Mouse (Mus musculus) small intestine, adult 2 months (tissue): ENCODE measurements around the gene Hoxd10. TPM values are rescaled to one million over a fixed set of nuclear protein-coding genes. Genes with fewer than 3 reads are reported as not detected.
A peak's percentile ranks its signal among the peaks of the same experiment; 100 is the strongest.

Experiments
- H3K27ac ChIP-seq: fragments of 200-500 bp; 2 replicates; pipeline ENCODE4 v1.5.1; 2012; ENCODE audit warnings: low read depth, low read length, control low read depth, inconsistent platforms; ENCODE audit not compliant: insufficient read depth
- H3K27me3 ChIP-seq: fragments of 200-500 bp; 2 replicates; pipeline ENCODE4 v1.6.1; 2012; ENCODE audit warnings: mild to moderate bottlenecking, moderate library complexity, low read length, inconsistent platforms; ENCODE audit not compliant: control insufficient read depth, insufficient read depth
- H3K36me3 ChIP-seq: fragments of 200-500 bp; 2 replicates; pipeline ENCODE4 v1.6.1; 2012; ENCODE audit warnings: mild to moderate bottlenecking, low read length, control low read depth, inconsistent platforms; ENCODE audit not compliant: control insufficient read depth, insufficient read depth
- H3K4me1 ChIP-seq: fragments of 200-500 bp; 2 replicates; pipeline ENCODE4 v1.6.1; 2012; ENCODE audit warnings: low read length, inconsistent platforms, mixed read lengths; ENCODE audit not compliant: control insufficient read depth, insufficient read depth, insufficient read length
- H3K4me3 ChIP-seq: fragments of 200-500 bp; 2 replicates; pipeline ENCODE4 v1.5.1; 2012; ENCODE audit warnings: low read depth, mild to moderate bottlenecking, control low read depth, inconsistent platforms, low read length, moderate library complexity
- CTCF ChIP-seq: fragments of 200-500 bp; IDR thresholded peaks from 2 replicates; pipeline ENCODE4 v1.5.1; 2012; ENCODE audit warnings: low read depth, mild to moderate bottlenecking, control low read depth, inconsistent platforms, low read length, moderate library complexity, mixed read lengths; ENCODE audit not compliant: insufficient replicate concordance, insufficient read length; ENCODE audit errors: extremely low read depth
- POLR2A ChIP-seq: fragments of 200-500 bp; IDR thresholded peaks from 2 replicates; pipeline ENCODE4 v1.6.1; 2012; ENCODE audit warnings: low read depth, mild to moderate bottlenecking, control low read depth, inconsistent platforms, low read length, moderate library complexity
- WGBS: fragments of 180-500 bp; shearing (Covaris S2); methylation state at CpG from one replicate; pipeline ENCODE4 v1.1.7; 2018; 5-methylcytosine and 5-hydroxymethylcytosine counted together
- polyA plus RNA-seq: library from polyadenylated mRNA; depleted of rRNA; stranded (reverse); fragments of >200 nt; gene quantifications from 2 replicates; pipeline ENCODE4 v1.2.3, GENCODE M21; 2012

Gene Hoxd10
- polyA plus RNA-seq, 1 experiment: not detected

- Histone ChIP-seq H3K4me3 (no peak overlapping the region), H3K27me3 (peaks cover 64% of the 10 kb centered on the region), H3K4me1 (peaks cover 7% of the 10 kb centered on the region), H3K36me3 (no peaks in the 10 kb centered on the region), H3K27ac (no peak overlapping the region)
- 6% methylated on average over 36 of the region's 36 CpGs for WGBS
- TF ChIP-seq POLR2A: no peak
- TF ChIP-seq CTCF: no peak
Measured at GRCm38 (mm10) chr2:74667191-74667841, 24.4 kb upstream of the Hoxd10 start.

- H3K27ac ChIP-seq: no peak within 1 kb of the TSS
- no peak for TF ChIP-seq CTCF
- TF ChIP-seq POLR2A: no peak
- no peaks in the 10 kb centered on the region for H3K36me3 ChIP-seq
- peaks cover 10% of the 10 kb centered on the region for H3K4me1 ChIP-seq
- WGBS: under 1% methylated on average over 39 of the region's 51 CpGs
- H3K27me3 ChIP-seq: peaks cover 69% of the 10 kb centered on the region
- peak within 1 kb of the TSS; percentile 41 for H3K4me3 ChIP-seq
Measured at GRCm38 (mm10) chr2:74667842-74668357, 23.8 kb upstream of the Hoxd10 start, which contains the start of gene Hoxd13. Hoxd13 (plus strand) TSS chr2:74668310.

GRCm38 (mm10) chr2:74668370-74669229 lies 23.1 kb upstream of the Hoxd10 start:
- Histone ChIP-seq H3K36me3 (no peaks in the 10 kb centered on the region), H3K27me3 (peaks cover 70% of the 10 kb centered on the region), H3K4me1 (peaks cover 10% of the 10 kb centered on the region), H3K4me3 (peak overlapping the region; percentile 41), H3K27ac (no peak overlapping the region)
- TF ChIP-seq POLR2A (0 out of 2 replicates have a peak, but pooled peaks have one; percentile 6), CTCF (no peak)
- under 1% methylated on average over 71 of the region's 74 CpGs for WGBS

GRCm38 (mm10) chr2:74669230-74669578 lies 22.5 kb upstream of the Hoxd10 start:
- Histone ChIP-seq H3K27ac (no peak overlapping the region), H3K4me3 (no peak overlapping the region), H3K27me3 (peaks cover 74% of the 10 kb centered on the region), H3K4me1 (peaks cover 10% of the 10 kb centered on the region), H3K36me3 (no peaks in the 10 kb centered on the region)
- TF ChIP-seq CTCF (no peak), POLR2A (no peak)
- 6% methylated on average over 3 of the region's 3 CpGs for WGBS

GRCm38 (mm10) chr2:74669650-74670235 lies 22.0 kb upstream of the Hoxd10 start:
- WGBS: 6% methylated on average over 14 of the region's 14 CpGs

GRCm38 (mm10) chr2:74670632-74671188 lies 21.0 kb upstream of the Hoxd10 start:
- peaks cover 10% of the 10 kb centered on the region for H3K4me1 ChIP-seq
- no peak overlapping the region for H3K27ac ChIP-seq
- no peaks in the 10 kb centered on the region for H3K36me3 ChIP-seq
- H3K4me3 ChIP-seq: no peak overlapping the region
- TF ChIP-seq POLR2A: no peak
- no peak for TF ChIP-seq CTCF
- peaks cover 84% of the 10 kb centered on the region for H3K27me3 ChIP-seq
- WGBS: 7% methylated on average over 3 of the region's 3 CpGs

More at GRCm38 (mm10) chr2:74669650-74670235, 22.0 kb upstream of the Hoxd10 start:
- Histone ChIP-seq H3K27ac (no peak overlapping the region), H3K36me3 (no peaks in the 10 kb centered on the region), H3K27me3 (peaks cover 74% of the 10 kb centered on the region), H3K4me3 (no peak overlapping the region), H3K4me1 (peaks cover 10% of the 10 kb centered on the region)
- TF ChIP-seq CTCF: no peak
- TF ChIP-seq POLR2A: no peak

DNA sequence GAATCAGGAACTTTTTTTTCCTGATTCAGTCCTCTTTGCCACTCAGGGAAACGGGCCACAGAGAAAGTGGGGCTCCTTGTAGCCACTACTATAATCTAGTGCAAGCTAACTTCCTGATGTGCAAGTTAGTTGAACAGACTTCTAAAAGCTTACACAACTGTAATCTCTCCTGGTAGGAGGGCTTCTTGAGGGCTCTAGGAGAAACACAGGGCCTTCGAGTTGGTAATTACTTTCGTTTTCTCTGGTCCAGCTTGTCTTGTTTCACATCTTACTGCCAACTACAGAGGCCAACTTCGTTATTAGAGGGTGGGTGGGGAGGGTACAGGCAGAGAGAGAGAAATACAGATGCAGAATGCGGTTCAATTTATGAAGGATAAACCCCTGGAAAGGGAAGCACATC lies 19.9 kb upstream of the Hoxd10 start:
- Histone ChIP-seq H3K27me3 (peaks cover 87% of the 10 kb centered on the region), H3K4me3 (no peak overlapping the region), H3K36me3 (no peaks in the 10 kb centered on the region), H3K27ac (no peak overlapping the region), H3K4me1 (peaks cover 10% of the 10 kb centered on the region)
- 18% methylated on average over 5 of the region's 5 CpGs for WGBS
- TF ChIP-seq POLR2A (no peak), CTCF (no peak)
